Mouse (Mus musculus): ENCODE measurements around the gene Samd15. TPM values are rescaled to one million over a fixed set of nuclear protein-coding genes. Genes with fewer than 3 reads are reported as not detected.
"Not testable (repeated sequence)": the region's sequence is repeated elsewhere in the genome, so short reads cannot be mapped to it uniquely, and the experiment has no call there.

The Samd15 gene
- polyA plus RNA-seq, 1 experiment = not detected

- no peak overlapping the region for H3K4me3 ChIP-seq (replicated peaks; ENCODE audit: control insufficient read depth, low read depth, low read length)
- WGBS = 28% methylated on average over 3 of the region's 3 CpGs
- TF ChIP-seq POLR2A (IDR thresholded peaks at IDR 0.05; ENCODE audit: borderline replicate concordance, control insufficient read depth, low read depth, low read length) (no peak), CTCF (IDR thresholded peaks at IDR 0.05; ENCODE audit: control insufficient read depth, insufficient read depth, low read length) (no peak)
- H3K27ac ChIP-seq (ENCODE audit: control insufficient read depth, insufficient read depth, low read depth, low read length, poor library complexity) = no peak overlapping the region; the same call in none of the 2 replicates
- peaks cover 2% of the 10 kb centered on the region; the same call in 1 of the 2 replicates for H3K4me1 ChIP-seq (ENCODE audit: control insufficient read depth, insufficient read depth, low read length)
Measured at GRCm38 (mm10) chr12:87193008-87193407, 6.5 kb upstream of the Samd15 start.

GRCm38 (mm10) chr12:87195069-87195468 lies 4.5 kb upstream of the Samd15 start:
- TF ChIP-seq CTCF (IDR thresholded peaks at IDR 0.05; ENCODE audit: control insufficient read depth, insufficient read depth, low read length) (no peak), POLR2A (IDR thresholded peaks at IDR 0.05; ENCODE audit: borderline replicate concordance, control insufficient read depth, low read depth, low read length) (no peak)
- Histone ChIP-seq H3K4me3 (replicated peaks; ENCODE audit: control insufficient read depth, low read depth, low read length) (no peak overlapping the region), H3K4me1 (ENCODE audit: control insufficient read depth, insufficient read depth, low read length) (peaks cover 2% of the 10 kb centered on the region; the same call in 1 of the 2 replicates), H3K27ac (ENCODE audit: control insufficient read depth, insufficient read depth, low read depth, low read length, poor library complexity) (no peak overlapping the region)
- WGBS = 88% methylated on average over 1 of the region's 1 CpGs

GRCm38 (mm10) chr12:87196310-87196709 lies 3.2 kb upstream of the Samd15 start:
- no peak overlapping the region for H3K4me3 ChIP-seq (replicated peaks; ENCODE audit: control insufficient read depth, low read depth, low read length)
- TF ChIP-seq POLR2A (IDR thresholded peaks at IDR 0.05; ENCODE audit: borderline replicate concordance, control insufficient read depth, low read depth, low read length) (no peak), CTCF (IDR thresholded peaks at IDR 0.05; ENCODE audit: control insufficient read depth, insufficient read depth, low read length) (no peak)
- H3K4me1 ChIP-seq (ENCODE audit: control insufficient read depth, insufficient read depth, low read length) = peaks cover 2% of the 10 kb centered on the region; the same call in 1 of the 2 replicates
- no peak overlapping the region for H3K27ac ChIP-seq (ENCODE audit: control insufficient read depth, insufficient read depth, low read depth, low read length, poor library complexity)

GRCm38 (mm10) chr12:87198792-87199191 lies 731 bp upstream of the Samd15 start:
- Histone ChIP-seq H3K4me1 (ENCODE audit: control insufficient read depth, insufficient read depth, low read length) (no peaks in the 10 kb centered on the region; the same call in 1 of the 2 replicates), H3K27ac (ENCODE audit: control insufficient read depth, insufficient read depth, low read depth, low read length, poor library complexity) (no peak overlapping the region), H3K4me3 (replicated peaks; ENCODE audit: control insufficient read depth, low read depth, low read length) (no peak overlapping the region)
- no peak for TF ChIP-seq POLR2A (IDR thresholded peaks at IDR 0.05; ENCODE audit: borderline replicate concordance, control insufficient read depth, low read depth, low read length)
- TF ChIP-seq CTCF (IDR thresholded peaks at IDR 0.05; ENCODE audit: control insufficient read depth, insufficient read depth, low read length) = no peak
- 59% methylated on average over 6 of the region's 6 CpGs for WGBS

- Histone ChIP-seq H3K4me1 (ENCODE audit: control insufficient read depth, insufficient read depth, low read length) (no peaks in the 10 kb centered on the region; the same call in 1 of the 2 replicates), H3K27ac (ENCODE audit: control insufficient read depth, insufficient read depth, low read depth, low read length, poor library complexity) (peak within 1 kb of the TSS; percentile 72), H3K4me3 (replicated peaks; ENCODE audit: control insufficient read depth, low read depth, low read length) (peak within 1 kb of the TSS; percentile 72)
- WGBS = under 1% methylated on average over 68 of the region's 70 CpGs
- TF ChIP-seq CTCF (IDR thresholded peaks at IDR 0.05; ENCODE audit: control insufficient read depth, insufficient read depth, low read length) (no peak), POLR2A (IDR thresholded peaks at IDR 0.05; ENCODE audit: borderline replicate concordance, control insufficient read depth, low read depth, low read length) (peak; percentile 31; the same call in 1 of the 2 replicates)
Measured at GRCm38 (mm10) chr12:87199973-87200586, 557 bp downstream of the Samd15 start, which contains the start of gene Tmed8. Gene Tmed8 (minus strand): TSS chr12:87200454.

- Histone ChIP-seq H3K4me3 (replicated peaks; ENCODE audit: control insufficient read depth, low read depth, low read length) (no peak overlapping the region), H3K4me1 (ENCODE audit: control insufficient read depth, insufficient read depth, low read length) (no peaks in the 10 kb centered on the region; the same call in 1 of the 2 replicates), H3K27ac (ENCODE audit: control insufficient read depth, insufficient read depth, low read depth, low read length, poor library complexity) (no peak overlapping the region)
- WGBS = 52% methylated on average over 5 of the region's 5 CpGs
- no peak for TF ChIP-seq POLR2A (IDR thresholded peaks at IDR 0.05; ENCODE audit: borderline replicate concordance, control insufficient read depth, low read depth, low read length)
- no peak for TF ChIP-seq CTCF (IDR thresholded peaks at IDR 0.05; ENCODE audit: control insufficient read depth, insufficient read depth, low read length)
Measured at GRCm38 (mm10) chr12:87201694-87202093, 2.2 kb downstream of the Samd15 start.

- not testable (repeated sequence) for H3K4me1 ChIP-seq (ENCODE audit: control insufficient read depth, insufficient read depth, low read length); H3K4me3 ChIP-seq (replicated peaks; ENCODE audit: control insufficient read depth, low read depth, low read length); H3K27ac ChIP-seq (ENCODE audit: control insufficient read depth, insufficient read depth, low read depth, low read length, poor library complexity)
- WGBS = 86% methylated on average over 5 of the region's 5 CpGs
Measured at GRCm38 (mm10) chr12:87205789-87206188, 6.3 kb downstream of the Samd15 start.

- no peaks in the 10 kb centered on the region for H3K4me1 ChIP-seq (ENCODE audit: control insufficient read depth, insufficient read depth, low read length)
- 66% methylated on average over 2 of the region's 2 CpGs for WGBS
- no peak overlapping the region for H3K4me3 ChIP-seq (replicated peaks; ENCODE audit: control insufficient read depth, low read depth, low read length)
- H3K27ac ChIP-seq (ENCODE audit: control insufficient read depth, insufficient read depth, low read depth, low read length, poor library complexity) = no peak overlapping the region
- TF ChIP-seq CTCF (IDR thresholded peaks at IDR 0.05; ENCODE audit: control insufficient read depth, insufficient read depth, low read length) (no peak), POLR2A (IDR thresholded peaks at IDR 0.05; ENCODE audit: borderline replicate concordance, control insufficient read depth, low read depth, low read length) (no peak)
Measured at GRCm38 (mm10) chr12:87212844-87213606, 13.5 kb downstream of the Samd15 start.
